Mouse (Mus musculus): ENCODE measurements at regions not wholly inside any gene's neighbourhood (a gene's known extent, or its start where the extent isn't known, plus 50 kb on each side); places are given as distances from the start of the nearest gene placed in this dataset.
"Not testable (repeated sequence)": the region's sequence is repeated elsewhere in the genome, so short reads cannot be mapped to it uniquely, and the experiment has no call there.

GRCm38 (mm10) chr16:29742497-29743230 lies 163.5 kb downstream of the Opa1 start:
- intact Hi-C loops (cut with DNase I), result no loop called here

GRCm38 (mm10) chr16:29745486-29745885 lies 166.4 kb downstream of the Opa1 start:
- intact Hi-C loops (cut with DNase I), result no loop called here

- intact Hi-C loops (cut with DNase I), result no loop called here
Measured at GRCm38 (mm10) chr16:29746245-29746644, 167.1 kb downstream of the Opa1 start.

GRCm38 (mm10) chr16:29749167-29749566 lies 170.0 kb downstream of the Opa1 start:
- intact Hi-C loops (cut with DNase I), result no loop called here

- intact Hi-C loops (cut with DNase I), result no loop called here
Measured at GRCm38 (mm10) chr16:29754579-29755199, 175.6 kb downstream of the Opa1 start.

GRCm38 (mm10) chr16:29758246-29758645 lies 179.1 kb downstream of the Opa1 start:
- intact Hi-C loops (cut with DNase I), result no loop called here

- intact Hi-C loops (cut with DNase I), result no loop called here
Measured at GRCm38 (mm10) chr16:29759416-29759815, 180.3 kb downstream of the Opa1 start.

GRCm38 (mm10) chr16:29760627-29761026 lies 181.5 kb downstream of the Opa1 start:
- intact Hi-C loops (cut with DNase I), result no loop called here

GRCm38 (mm10) chr16:29761779-29762277 lies 182.7 kb downstream of the Opa1 start:
- intact Hi-C loops (cut with DNase I), result no loop called here

GRCm38 (mm10) chr16:29764376-29764775 lies 185.2 kb downstream of the Opa1 start:
- intact Hi-C loops (cut with DNase I), result no loop called here

- intact Hi-C loops (cut with DNase I), result not testable (repeated sequence)
Measured at GRCm38 (mm10) chr16:29765801-29766200, 186.7 kb downstream of the Opa1 start.

GRCm38 (mm10) chr16:29771320-29771719 lies 192.2 kb downstream of the Opa1 start:
- intact Hi-C loops (cut with DNase I), result no loop called here

GRCm38 (mm10) chr16:29771728-29772608 lies 192.8 kb downstream of the Opa1 start:
- intact Hi-C loops (cut with DNase I), result no loop called here

GRCm38 (mm10) chr16:29772609-29772988 lies 193.5 kb downstream of the Opa1 start:
- intact Hi-C loops (cut with DNase I), result no loop called here

GRCm38 (mm10) chr16:29773056-29773455 lies 193.9 kb downstream of the Opa1 start:
- intact Hi-C loops (cut with DNase I), result no loop called here

GRCm38 (mm10) chr16:29774949-29775348 lies 195.8 kb downstream of the Opa1 start:
- intact Hi-C loops (cut with DNase I), result no loop called here

GRCm38 (mm10) chr16:29775879-29776278 lies 196.7 kb downstream of the Opa1 start:
- intact Hi-C loops (cut with DNase I), result no loop called here

GRCm38 (mm10) chr16:29782441-29782840 lies 203.3 kb downstream of the Opa1 start:
- intact Hi-C loops (cut with DNase I), result no loop called here

GRCm38 (mm10) chr16:29785114-29785513 lies 206.0 kb downstream of the Opa1 start:
- intact Hi-C loops (cut with DNase I), result no loop called here

GRCm38 (mm10) chr16:29786540-29786939 lies 207.4 kb downstream of the Opa1 start:
- intact Hi-C loops (cut with DNase I), result no loop called here

- intact Hi-C loops (cut with DNase I), result no loop called here
Measured at GRCm38 (mm10) chr16:29787633-29788511, 208.7 kb downstream of the Opa1 start.

Data from adrenal gland (tissue).